Mouse (Mus musculus): ENCODE measurements at regions not wholly inside any gene's neighbourhood (a gene's known extent, or its start where the extent isn't known, plus 50 kb on each side); places are given as distances from the start of the nearest gene placed in this dataset.
A peak's percentile ranks its signal among the peaks of the same experiment; 100 is the strongest.

DNA sequence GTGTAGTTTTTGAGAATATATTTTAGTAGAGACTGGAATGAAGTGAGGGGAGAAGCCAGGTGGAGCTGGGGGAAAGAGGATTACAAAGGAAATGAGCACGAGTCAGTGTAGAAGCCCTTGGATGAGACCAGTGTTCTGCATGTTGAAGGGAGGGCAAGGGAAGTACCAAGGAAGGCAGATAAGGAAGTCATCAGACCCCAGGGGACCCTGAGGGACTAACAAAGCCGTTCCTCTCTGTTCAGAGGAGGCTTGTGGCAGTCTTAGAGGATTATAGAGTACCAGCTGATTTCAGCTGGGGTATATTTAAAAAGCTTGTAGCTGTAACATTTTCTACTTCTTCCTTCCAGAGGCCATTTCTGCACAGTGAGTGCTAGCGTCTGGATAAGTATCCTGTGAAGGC lies 56.7 kb upstream of the Igsf9b start:
- no peak for DNase-seq (ENCODE audit: low spot score in 2 of 2)

DNA sequence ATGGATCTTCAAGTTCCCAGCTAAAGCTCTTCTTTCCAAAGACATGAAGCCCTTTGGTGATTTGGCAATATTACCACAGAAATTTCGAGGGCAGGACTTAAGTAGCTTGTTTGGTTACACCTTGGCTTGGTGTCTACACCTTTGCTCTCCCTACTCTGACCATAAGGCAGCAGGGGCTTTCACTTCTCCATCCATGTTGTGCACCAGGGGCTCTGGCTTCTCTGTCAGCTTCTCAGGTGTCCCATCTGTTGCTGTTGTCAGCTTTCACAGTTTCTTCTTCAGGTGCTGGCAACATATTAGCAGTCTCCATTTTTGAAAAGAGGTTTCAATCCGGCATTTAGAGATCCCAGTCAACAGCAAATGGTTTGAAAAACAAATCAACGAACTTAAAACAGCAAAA lies 58.1 kb upstream of the Igsf9b start:
- no peak for DNase-seq (ENCODE audit: low spot score in 2 of 2)

DNA sequence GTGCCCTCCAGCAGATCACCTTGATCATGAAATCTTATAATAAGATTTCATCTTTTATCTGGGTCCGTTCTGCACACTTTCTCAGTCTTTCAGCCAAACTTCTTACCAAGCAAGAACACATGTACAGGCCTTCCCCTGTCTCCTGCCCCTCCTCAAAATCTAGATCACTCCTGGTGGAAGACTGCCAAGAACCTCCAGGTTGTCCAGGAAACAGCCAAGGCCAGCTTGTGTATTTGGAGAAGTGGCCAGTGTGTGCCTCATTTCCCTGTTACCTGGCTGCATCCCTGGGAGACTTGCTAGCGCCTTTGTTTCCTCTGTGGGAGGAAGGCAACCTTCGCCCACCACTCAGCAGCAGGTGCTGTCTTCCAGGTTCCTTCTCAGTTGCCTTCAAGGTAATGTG lies 58.5 kb upstream of the Igsf9b start:
- DNase-seq (ENCODE audit: low spot score in 2 of 2), result no peak

DNA sequence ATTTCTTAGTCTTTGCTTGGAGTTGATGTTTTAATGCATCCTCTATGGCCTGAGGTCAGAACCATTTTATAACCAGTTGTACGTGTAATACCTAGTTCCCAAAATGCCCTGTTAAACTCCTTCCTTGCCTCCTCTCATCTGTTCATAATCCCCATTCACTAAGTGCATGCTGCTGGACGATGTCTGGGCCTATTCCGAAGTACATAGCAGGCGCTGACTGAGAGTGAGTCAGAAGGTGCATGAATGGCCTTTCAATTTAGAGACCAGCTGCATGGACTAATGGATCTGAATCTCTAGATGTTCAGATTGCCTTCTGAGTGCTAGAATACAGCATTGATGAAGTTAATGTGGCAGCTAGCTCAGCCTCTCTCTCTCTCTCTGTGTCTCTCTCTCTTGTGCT lies 66.3 kb upstream of the Igsf9b start:
- DNase-seq (ENCODE audit: low spot score in 2 of 2), result no peak

DNA sequence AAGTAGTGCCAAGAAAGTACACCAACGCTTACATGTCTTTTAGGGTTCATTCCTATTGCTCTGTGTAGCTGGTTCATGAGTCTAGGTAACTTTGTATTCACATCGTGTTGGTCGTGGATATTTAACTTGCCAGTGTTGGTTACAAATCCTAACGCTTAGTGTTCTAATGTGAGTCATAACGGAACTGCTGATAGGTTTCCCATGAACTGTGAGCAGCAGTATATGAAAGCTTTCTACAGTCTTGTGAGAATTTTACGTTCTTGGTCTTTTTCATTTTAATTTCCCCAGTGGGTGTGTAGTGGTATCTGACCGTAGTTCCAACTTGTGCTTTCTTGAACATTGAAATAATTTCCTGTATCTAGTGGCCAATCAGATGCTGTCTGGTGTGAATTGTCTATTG lies 71.5 kb upstream of the Igsf9b start:
- DNase-seq (ENCODE audit: low spot score in 2 of 2), result no peak

DNA sequence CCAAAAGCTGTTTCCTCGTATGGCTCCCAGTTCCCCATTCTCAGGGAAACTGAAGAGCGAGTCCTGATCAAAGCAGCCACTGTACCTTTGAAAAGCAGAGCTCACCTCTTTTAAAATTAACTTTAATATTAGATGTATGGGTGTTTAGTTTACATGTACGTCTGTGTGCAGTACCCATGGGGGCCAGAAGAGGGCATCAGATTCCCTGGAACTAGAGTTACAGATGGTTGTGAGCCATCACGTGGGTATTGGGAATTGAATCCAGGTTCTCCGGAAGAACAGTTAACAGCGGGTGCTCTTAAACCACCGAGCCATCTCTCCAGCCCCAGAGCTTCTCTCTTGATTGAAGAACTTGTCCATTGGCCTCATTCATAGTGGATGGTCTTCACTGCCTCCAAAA lies 66.0 kb upstream of the Jam3 start:
- peak in 1 of 2 experiments; percentile 18 for DNase-seq (ENCODE audit: low spot score in 2 of 2)

DNA sequence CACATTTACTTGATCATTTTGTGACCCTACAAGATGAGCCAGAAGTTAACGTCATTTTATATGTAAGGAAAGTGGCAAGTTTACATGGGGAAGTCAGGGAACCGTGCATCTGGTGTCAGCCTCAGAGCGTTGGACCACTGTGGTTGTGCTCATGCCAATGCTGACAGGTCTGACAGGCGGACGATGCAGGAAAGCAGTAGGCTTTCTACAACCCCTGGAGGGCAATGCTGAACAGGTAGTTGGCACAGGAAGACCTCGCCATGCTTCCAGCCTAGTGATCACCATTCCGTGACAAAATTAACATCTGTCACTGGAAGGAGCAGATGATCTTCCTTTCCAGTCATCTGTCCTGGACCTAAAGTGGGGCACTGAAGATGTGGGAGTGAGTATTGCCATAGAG lies 60.8 kb upstream of the Jam3 start:
- DNase-seq (ENCODE audit: low spot score in 2 of 2), result no peak

DNA sequence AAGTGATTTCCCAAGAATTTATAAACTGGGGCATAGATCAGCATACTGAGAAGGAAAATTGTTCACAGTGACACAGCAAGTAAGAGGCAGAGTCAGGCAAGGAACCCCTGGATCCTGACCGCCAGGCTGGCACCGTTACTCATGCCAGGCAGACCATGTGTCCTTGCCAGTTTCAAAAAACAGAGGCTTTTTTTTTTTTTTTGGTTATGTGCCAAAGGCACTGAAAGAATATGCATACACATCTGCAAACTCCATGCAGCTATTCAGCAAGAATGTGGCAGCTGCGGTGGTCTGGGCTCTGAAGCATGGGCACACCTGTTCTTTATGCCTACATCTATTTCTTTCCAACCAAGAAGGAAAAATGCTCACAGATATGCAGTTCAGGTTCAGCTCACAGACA lies 58.8 kb upstream of the Jam3 start:
- DNase-seq (ENCODE audit: low spot score in 2 of 2), result no peak

DNA sequence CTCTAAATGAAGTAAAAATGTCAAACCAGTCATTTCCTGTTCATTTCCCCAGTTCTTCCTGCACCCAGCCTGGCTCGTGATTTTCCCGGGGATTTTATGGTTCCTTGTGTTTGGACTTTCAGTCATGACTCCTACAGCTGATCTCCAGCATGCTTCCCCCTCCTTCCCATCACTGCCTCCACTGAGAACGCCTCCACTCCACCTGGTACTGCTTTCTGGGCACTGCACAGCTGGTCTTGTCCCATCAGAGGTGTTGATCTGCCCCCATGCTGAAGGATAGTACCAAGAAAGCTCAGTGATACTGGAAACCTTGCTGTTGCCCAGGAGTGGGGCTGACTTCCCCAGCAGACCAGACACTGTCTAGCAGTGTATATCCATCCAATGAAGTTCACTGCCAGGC lies 53.6 kb upstream of the Jam3 start:
- no peak for DNase-seq (ENCODE audit: low spot score in 2 of 2)
